Mouse (Mus musculus) left cerebral cortex, adult 8-10 months (tissue): Measurements from ENCODE around the gene Msrb3. TPM values are rescaled to one million over a fixed set of nuclear protein-coding genes. Genes with fewer than 3 reads are reported as not detected.

Experiments used
- DNase-seq, 2 experiments: peaks; one replicate each; pipeline ENCODE4 v3.0.0; 2022; ENCODE audit warnings: low spot score in 2 of 2
- total RNA-seq, 4 experiments: library from RNA; stranded (reverse); gene quantifications; 2 replicates each; pipeline ENCODE4 v1.2.4; 2022

Msrb3 gene
- total RNA-seq, 4 experiments from 2014 or later = 5.4 to 6.6 (median 6.2) TPM

DNA sequence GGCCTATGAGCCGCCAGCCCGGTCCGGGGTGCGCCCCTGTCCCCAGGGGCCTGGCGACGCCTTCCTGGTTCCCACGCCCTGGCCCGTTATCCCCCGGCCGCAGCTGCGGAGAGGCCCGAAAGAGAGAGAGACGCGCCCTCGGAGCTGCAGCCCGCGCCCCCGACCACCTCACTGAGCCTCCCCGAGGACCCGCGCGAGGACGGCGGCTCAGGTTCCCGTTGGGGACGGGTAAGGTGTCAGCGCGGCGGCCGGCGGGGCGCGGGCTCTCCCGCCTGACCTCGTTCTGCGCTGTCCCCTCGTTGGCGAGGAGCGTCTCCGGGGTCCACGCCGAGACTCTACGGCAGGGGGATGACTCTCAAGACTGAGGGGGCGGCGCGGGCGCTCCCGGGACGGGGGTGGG lies 544 bp downstream of the Msrb3 start:
- DNase-seq = no peak

DNA sequence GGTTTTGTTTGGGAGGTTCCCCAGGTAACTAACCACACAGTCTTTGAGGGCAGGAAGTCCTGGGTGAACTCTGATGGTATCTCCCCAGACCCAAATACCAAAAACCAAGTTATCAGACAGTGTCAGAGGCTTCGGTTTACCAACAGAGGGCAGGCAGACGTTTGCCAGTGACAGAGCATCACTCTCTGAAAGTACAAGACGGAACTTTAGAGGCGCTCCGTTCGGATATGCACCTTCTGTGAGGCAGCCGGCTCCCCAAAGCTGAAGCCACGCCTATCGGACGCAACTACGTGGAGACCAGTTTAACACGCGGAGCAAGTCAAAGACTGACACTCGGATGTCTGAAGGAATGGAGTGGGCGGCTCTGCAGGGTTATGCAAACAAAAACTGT lies 3.0 kb downstream of the Msrb3 start:
- DNase-seq = no peak

GRCm38 (mm10) chr10:120894978-120895898 lies 3.7 kb downstream of the Msrb3 start:
- no peak for DNase-seq

DNA sequence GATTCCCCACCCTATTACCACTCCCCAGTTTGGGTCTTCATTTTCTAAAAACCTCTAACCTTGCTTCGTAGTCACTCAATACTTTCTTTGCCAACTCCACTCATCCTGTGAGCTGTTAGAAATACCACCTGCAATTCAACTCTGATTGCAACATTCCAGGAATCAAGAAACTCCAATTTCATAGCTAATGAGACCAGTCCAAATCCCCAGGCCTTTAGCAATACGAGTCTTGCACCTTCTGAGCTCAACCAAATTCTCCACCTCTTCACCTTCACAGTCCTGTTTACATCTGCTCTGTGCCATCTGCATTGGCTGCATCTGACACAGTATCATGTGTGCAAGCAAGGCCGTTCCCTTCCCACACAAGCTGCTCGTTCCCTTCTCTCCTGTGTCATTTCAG lies 5.0 kb downstream of the Msrb3 start:
- DNase-seq = no peak

GRCm38 (mm10) chr10:120891131-120891530 lies 7.8 kb downstream of the Msrb3 start:
- no peak for DNase-seq

- DNase-seq = no peak
These were observed 8.3 kb downstream of the Msrb3 start for GRCm38 (mm10) chr10:120890592-120890991.

GRCm38 (mm10) chr10:120888531-120888930 lies 10.4 kb downstream of the Msrb3 start:
- DNase-seq = no peak

GRCm38 (mm10) chr10:120884220-120884619 lies 14.7 kb downstream of the Msrb3 start:
- DNase-seq = no peak

- DNase-seq = no peak
These were observed 15.2 kb downstream of the Msrb3 start for GRCm38 (mm10) chr10:120883732-120884131.

DNA sequence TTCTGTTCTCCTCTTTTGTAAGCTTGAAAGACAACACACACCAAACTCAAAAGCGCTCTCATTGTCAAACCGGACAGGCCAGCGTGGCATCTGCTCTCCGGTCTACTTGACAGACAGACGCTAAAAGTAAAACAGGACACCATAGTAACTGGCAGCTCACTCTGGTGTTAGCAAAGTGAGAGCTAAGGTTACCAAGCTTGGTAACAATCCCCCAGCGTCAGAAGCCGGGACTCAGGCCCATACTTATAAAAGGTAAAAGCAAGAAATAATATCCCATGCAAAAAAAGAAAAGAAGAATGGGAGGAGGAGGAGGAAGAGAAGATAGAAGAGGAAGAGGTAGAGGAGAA lies 15.9 kb downstream of the Msrb3 start:
- no peak for DNase-seq

GRCm38 (mm10) chr10:120882347-120883068 lies 16.4 kb downstream of the Msrb3 start:
- DNase-seq = peak in 1 of 2 experiments; percentile 35

- no peak for DNase-seq
These were observed 22.2 kb downstream of the Msrb3 start for GRCm38 (mm10) chr10:120876549-120877270.

GRCm38 (mm10) chr10:120875672-120876463 lies 23.0 kb downstream of the Msrb3 start:
- DNase-seq = peak; percentile 69 to 74

GRCm38 (mm10) chr10:120874261-120874660 lies 24.6 kb downstream of the Msrb3 start:
- DNase-seq = no peak

DNA sequence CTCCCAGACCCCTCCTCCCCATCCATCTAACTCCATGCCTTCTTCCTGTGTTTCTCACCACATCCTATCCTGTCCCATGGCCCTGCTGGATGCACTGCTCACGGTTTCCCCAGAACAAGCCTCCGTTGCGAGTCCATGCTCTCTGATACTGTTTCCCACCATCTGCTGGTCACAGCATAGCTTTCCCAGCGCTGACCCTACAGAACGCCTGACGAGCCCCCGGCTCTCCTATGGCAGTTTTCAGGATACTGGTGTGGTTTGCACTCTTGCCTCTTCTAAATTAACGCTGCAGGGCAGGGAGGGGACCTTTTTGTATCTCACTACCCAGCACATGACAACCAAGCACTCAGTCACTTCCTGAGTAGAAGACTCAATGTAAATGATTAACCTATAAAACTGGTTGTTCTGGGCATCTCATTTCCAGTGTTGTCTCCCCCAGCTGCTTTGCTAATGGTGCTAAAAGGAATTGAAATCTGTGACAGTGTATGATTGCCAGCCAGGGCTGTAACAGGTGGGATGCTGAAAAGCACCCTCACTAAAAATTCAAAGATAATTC lies 25.2 kb downstream of the Msrb3 start:
- DNase-seq = no peak

DNA sequence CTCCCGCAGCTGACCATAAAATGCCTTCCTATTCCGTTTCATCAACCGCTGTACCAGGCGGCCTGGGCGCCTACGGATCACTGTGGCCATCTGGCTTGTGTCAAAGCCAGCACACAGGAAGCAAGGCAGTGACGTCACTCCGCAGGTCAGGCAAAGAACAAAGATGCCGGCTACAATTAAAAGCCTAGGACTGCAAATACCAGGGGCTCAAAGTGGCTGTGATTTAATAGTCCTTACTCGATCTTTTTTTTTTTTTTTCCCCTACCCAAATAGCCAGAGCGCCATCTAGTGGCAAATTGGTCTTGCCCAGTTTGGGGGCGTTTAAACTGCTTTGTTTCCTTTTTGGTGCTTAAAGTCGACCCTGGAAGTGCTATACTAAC lies 26.4 kb downstream of the Msrb3 start:
- DNase-seq = no peak

- no peak for DNase-seq
These were observed 27.0 kb downstream of the Msrb3 start for GRCm38 (mm10) chr10:120871630-120872482.

GRCm38 (mm10) chr10:120871096-120871495 lies 27.8 kb downstream of the Msrb3 start:
- DNase-seq = no peak

DNA sequence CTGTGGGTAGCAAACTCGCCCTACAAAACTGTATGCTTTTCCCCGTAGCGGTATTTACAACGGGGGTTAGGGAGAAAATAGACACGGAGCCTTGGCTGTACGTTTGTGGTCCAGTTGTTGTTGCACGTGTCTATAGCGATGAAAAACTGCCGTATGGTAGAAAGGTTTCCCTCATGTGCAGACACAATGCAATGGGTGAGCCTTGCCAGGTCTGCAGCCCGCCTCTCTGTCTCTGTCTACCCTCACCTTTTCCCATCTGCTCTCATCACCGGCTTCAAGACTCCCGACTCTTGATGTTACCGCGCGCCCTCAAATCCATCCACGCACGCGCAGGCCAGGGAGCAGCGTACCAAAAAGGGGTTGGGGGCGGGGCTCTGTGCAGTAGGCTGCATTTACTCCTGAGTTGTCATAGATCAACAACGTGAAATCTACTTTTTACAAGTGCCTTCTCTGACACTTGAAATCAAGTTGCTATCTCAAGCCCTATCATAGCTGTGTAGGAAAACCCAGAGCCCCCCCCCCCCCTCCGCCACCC lies 29.6 kb downstream of the Msrb3 start:
- no peak for DNase-seq

DNA sequence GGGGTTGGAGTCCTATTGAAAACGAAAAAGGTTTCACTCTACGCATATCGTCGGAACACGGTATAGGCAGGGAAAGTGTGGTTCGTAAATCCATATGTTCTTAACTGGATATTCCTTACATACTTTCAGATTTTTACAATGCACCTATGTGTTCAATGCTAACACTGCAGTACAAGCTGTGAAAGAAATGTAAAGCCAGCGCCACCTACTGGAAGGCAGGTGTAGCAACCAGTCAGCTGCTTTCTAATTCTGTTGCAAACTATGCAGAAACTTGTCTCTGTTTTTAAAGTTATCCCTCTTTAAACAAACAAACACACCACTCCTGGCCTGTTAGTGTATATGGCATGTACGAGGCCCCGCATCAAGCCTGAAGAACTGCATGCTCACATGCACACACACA lies 34.5 kb downstream of the Msrb3 start:
- no peak for DNase-seq
